Mouse (Mus musculus) stomach, embryonic 14.5 days (tissue): ENCODE results near the gene Tdpoz2. TPM values are rescaled to one million over a fixed set of nuclear protein-coding genes. Genes with fewer than 3 reads are reported as not detected.

Source experiments
- polyA plus RNA-seq: library from polyadenylated mRNA; unstranded; fragments of >200 nt; fragmentation: Nextera tagmentation; extraction: Ambion mirVana; gene quantifications from 2 replicates; pipeline ENCODE4 v1.2.1, GENCODE M21; 2014

Gene Tdpoz2
- polyA plus RNA-seq, 1 experiment from 2014 or later, result not detected

Other genes with a start within 250 kb of the Tdpoz2 start
- 1.3 and 1.5 TPM in 2 replicates for gene Tchh, start 210.4 kb downstream of the Tdpoz2 start, polyA plus RNA-seq
- not detected in 2 replicates for gene Tchhl1, start 183.9 kb downstream of the Tdpoz2 start, polyA plus RNA-seq
- gene S100a11, start 132.2 kb downstream of the Tdpoz2 start, polyA plus RNA-seq, result 1,750 and 1,785 TPM in 2 replicates
- gene S100a10, start 97.6 kb downstream of the Tdpoz2 start, polyA plus RNA-seq, result 430 TPM in 2 replicates
- gene Tdpoz1, start 23.6 kb upstream of the Tdpoz2 start, polyA plus RNA-seq, result not detected in 2 replicates
- not detected in 2 replicates for gene Gm37596, start 40.4 kb upstream of the Tdpoz2 start, polyA plus RNA-seq
- gene Gm5773, start 120.3 kb upstream of the Tdpoz2 start, polyA plus RNA-seq, result not detected in 2 replicates
- not detected in 2 replicates for gene Tdpoz4, start 143.7 kb upstream of the Tdpoz2 start, polyA plus RNA-seq
- not detected in 2 replicates for gene Tdpoz3, start 173.3 kb upstream of the Tdpoz2 start, polyA plus RNA-seq